Mouse (Mus musculus) NIH3T3 (cell line): ENCODE measurements around the gene Cyp8b1.

Experiments
- DNase-seq: peaks from one replicate; pipeline ENCODE4 v3.0.0-alpha.2; 2012; ENCODE audit warnings: low read depth

The Cyp8b1 gene

DNA sequence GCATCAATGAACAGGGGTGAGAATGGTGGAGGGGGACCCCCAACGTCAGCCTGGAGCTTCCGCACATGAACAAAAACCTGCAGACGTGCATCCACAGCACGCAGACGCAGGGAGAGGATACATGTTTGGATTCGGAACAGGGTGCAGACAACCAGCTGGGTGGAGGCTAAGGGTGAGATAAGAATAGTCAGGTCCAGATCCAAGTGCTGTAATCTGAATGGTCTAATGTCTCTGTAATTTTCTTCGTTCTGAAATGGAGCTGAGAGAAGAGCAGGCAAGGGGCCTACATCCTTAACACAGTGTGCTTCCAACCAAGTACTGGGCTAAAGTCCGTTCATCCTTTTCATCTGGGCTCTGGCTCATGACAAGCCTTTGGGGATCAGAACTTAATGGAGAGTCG lies 24.8 kb downstream of the Cyp8b1 start:
- DNase-seq = no peak

DNA sequence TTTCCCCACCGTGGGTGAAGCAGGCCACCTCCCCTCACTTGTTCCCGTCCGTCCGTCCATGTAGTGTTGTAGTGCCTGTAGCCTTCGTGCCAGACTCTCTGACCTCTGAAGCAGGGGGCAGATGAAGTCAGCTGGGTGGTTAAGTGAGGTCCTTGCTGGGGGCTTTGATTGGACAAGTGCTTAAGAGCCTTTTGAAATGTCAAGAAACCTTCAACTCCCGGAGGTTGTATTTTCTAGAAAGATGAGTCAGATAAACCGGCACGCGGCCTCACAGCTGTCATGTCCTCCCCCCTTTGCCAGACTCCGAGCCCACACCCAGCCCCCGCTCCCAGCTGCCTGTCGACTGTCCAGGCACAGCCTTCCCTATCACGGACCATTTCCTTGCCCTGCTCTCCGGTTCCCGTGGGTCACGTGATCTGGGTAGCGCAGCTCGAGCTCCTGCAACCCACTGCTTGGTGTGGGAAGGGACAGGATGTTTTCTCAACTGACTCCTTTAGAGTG lies 25.6 kb downstream of the Cyp8b1 start:
- DNase-seq = peak; percentile 67

DNA sequence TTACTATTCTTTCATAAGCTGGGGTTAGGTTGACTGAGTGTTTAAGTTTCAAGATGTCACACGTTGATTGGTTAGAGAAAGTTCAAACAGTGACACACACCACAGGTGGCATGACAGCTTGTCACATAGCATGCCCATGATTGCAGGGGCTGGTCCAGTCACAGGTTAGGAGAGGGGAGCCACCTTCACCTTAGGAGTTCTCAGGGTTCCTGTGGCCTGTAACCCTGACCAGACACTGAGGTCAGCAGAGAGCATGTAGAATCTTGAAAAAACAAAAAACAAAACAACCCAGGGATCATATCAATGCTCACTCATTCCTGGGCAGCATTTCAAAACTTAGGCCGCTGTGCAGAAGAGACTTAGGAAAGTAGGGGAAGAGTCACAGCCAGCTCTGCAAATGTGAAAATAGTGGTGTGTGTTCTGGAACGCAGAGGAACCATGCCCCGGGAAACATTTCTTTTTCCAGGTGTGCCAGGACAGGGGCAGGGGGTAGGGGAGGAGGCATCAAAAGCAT lies 26.1 kb downstream of the Cyp8b1 start:
- DNase-seq = peak; percentile 48

DNA sequence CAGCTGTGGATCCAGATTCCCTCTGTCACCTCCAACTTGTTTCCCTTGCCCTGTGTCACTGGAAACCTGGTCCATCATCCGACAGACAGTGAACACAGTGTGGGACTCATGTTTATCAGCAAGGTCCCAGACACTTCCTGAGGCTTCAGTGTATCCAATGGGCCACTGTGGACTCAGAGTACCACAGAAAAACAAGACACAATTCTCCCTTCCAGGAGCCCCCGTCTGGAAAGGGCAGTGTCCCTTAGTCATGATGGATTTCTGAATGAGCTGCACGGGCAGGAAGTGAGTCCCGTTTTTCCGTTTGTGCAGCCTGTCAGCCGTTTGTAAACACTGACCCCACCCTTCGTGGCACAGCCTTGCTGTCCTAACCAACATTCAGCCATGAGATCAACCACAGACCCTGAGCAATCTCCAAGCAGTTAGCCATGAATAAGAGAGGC lies 34.1 kb downstream of the Cyp8b1 start:
- no peak for DNase-seq

DNA sequence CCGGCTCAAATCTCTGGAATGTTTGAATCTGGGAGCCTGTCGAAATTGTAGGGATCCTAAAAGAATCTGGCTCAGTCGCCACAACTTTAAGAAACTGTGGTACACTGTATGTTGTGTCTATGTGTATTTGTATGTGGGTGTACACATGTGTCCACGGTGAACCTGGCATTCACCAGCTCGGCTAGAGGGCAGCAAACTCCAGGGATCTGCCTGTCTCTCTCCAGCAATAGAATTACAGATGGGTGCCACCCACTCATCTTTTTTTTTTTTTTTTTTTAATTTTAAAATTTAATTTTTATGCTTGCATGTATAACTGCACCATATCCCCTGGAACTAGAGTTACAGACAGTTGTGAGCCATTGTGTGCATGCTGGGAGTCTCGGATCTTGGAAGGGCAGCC lies 34.8 kb downstream of the Cyp8b1 start:
- DNase-seq = no peak

DNA sequence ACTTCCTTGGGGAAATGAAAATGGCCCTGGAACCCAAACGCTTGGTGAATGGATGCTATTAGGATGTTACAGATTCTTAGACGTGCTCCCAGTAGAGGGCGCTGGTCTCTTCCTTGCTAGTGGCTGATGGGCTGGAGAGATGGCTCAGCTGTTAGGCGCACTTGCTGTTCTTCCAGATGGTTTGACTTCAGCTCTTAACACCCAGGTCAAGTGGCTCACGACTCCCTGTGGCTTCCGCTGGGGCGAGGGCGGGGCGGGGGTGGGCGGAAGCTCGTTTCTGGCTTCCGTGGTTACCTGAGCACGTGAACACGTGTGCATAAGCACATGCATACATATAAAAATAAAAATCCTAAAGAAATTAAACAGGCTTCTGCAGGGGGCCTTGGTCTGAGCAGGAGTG lies 35.3 kb downstream of the Cyp8b1 start:
- DNase-seq = peak; percentile 45

DNA sequence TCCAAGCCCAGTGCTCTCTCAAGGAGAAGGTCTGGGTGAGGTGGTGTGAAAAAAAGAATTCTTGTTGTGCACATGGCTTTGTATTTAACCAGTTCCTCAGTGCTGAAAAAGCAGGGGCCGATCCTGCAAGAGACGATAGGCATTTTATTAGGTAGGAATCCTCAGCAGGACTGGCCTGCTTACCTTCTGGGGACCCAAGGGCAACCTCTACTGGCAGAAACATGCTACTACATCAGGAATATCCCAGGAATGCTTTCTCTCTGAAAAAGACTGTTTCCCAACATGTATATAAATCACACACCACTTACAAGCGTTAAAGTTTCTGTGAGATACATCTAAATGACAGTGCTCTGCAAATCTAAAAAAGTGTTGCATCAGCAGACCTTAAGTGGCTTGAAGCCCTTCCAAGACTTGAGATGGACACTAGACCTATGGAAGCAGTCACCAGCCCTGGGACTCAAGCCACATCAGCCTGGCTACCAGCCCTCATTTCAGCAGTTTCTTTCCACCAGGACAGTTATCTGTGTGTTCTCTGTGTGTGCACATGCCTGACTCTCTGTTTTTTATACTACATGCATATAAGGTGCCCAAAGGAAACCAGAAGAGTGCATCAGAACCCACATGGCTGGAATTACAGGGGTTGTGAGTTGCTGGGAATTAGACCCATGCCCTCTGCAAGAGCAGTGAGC lies 38.9 kb downstream of the Cyp8b1 start:
- DNase-seq = peak; percentile 86

DNA sequence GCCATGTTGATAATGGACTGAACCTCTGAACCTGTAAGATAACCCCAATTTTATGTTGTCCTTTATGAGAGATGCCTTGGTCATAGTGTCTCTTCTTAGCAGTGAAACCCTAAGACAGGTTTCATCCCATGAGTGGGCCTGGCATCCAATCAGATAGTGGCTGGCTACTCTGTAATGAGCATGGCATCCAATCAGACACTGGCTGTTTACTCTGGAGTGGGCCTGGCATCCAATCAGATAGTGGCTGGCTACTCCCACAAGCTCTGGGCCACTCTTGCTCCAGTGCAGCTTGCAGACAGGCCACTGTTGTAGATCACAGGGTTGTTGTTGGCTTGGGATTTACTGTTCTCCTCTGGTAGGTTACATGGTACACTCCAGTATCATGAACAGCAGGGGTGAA lies 42.5 kb downstream of the Cyp8b1 start:
- DNase-seq = no peak

DNA sequence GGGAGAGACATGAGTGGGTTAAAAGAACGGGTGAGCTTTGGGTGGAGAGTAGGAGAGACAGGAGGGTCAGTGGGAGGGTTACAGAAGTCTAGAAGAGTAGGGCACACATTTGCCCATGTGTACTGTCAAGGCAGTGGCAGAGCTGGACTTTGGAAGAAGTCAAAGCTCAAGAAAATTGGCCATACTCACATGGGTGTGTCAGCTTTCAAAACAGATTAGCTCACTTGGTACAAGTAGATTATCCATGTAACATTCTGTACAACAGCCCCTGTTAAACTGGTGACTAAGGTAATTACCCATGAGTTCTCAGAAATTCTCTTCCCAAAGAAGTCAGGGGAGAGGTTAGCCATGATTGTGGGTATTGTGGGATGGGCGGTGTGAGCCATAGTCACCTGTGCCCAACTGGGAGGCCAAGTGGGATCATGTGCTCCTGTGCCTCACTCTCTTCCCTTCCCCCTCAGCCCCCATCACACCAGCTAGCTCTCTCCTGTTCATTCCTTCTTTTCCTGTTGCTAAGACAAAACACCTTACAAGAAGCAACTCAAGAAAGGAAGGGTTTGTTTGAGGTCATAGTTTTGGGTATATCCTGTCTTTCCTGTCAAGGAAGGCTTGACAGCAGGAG lies 43.9 kb downstream of the Cyp8b1 start:
- DNase-seq = no peak

DNA sequence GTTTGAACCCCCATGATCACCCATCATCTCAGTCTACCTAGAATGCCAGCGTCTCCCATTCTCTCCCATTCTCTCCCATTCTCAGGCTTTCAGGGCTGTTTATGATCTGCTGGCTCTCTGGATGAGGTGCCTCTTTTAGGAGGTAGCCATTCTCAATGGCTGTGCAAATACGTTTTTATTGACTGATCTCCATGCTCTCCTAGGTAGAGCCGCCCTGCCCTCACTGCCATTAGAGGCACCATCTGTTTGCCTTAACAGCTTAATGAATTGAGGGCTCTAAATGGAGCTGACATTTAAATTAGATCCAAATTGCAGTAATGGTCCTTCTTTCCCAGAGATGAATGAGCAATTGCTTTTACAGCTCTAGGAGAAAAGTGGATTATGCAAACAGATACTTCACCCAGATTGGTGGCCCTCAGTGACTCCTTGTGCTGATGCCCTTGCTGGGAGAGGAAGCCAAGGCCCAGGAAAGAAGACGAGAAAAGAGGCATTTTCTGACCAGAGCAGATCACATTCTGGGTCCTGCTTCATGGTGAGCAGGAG lies 46.1 kb downstream of the Cyp8b1 start:
- no peak for DNase-seq

DNA sequence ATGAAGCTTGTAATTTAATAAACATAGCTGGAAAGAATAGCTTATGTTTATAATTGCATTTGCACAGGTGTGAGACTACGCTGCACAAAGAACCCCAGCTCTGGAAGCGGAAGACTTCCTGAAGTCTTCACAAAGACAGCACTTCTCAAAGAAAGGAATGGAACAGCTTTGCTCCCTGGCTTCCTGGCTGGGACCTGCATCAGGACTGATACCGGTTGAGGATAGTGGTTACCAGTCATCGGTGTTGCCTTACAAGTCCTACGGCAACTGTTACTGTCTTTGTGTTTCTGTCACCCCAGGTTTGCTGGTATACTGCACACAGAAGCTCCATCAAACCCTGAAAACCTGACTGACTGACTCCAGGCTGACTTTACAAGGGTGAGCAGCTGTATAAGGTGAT lies 46.7 kb downstream of the Cyp8b1 start:
- no peak for DNase-seq

DNA sequence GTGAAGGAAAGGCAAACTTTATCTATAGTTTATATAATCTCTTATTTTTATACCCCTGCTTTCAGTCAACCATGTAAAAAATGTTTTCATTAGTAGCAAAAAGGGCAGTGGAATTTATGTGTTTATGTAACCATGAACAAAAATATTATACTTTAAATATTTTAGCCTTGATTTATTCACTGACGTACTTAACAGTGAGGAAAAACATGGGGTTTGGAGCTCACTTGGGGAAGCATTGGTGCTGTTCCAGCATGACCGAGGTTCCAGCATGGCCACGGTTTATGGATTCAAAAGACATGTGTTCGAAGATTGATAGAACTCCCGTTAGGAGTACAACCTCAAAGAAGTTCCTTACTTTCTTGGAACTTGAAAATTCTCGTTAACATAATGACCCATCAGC lies 47.9 kb downstream of the Cyp8b1 start:
- DNase-seq = no peak

DNA sequence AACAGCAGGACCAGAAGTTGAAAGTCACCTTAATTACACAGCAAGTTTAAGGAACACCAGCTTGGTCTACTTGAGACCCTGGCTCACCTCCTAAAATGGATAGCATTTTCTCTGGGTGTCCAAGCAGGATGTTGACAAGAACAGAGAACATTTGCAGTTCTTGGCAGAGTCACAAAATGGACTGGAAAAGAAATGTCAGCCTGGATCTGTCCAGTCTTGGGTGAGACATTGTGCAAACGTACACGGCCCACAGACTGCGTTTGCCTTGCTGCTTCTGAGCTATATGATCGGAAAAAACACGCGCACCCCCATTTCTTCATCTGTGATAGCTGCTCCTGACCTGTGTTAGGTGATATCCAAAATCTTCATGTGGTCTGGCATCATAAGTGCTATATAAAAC lies 48.5 kb downstream of the Cyp8b1 start:
- DNase-seq = peak; percentile 25

DNA sequence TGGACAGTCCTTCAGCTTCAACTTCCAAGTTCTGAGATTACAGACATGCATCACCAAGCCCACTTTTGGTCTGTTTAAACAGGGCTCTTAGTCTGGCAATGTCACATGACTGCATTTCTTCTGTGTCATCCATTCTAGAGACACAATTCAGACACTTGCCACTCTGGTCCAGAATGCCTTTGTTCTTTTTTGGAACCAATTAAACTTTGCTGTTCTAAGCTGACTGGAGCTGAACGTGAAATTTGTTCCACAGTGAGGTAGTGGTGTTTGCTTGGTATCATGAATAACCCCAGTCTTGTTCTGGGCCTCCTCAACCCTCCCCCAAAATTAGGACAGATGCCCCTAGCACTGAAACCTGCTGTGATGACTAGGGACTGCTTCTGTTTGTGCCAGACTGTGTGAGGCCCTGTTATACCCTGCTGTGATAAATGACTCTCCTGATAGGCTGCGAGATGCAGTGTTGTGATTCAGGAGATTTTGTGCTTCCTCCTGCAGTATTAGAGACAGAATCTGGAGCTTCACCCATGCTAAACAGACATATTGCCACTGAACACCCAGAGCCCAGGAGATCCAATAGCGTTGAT lies 50.6 kb downstream of the Cyp8b1 start:
- no peak for DNase-seq

DNA sequence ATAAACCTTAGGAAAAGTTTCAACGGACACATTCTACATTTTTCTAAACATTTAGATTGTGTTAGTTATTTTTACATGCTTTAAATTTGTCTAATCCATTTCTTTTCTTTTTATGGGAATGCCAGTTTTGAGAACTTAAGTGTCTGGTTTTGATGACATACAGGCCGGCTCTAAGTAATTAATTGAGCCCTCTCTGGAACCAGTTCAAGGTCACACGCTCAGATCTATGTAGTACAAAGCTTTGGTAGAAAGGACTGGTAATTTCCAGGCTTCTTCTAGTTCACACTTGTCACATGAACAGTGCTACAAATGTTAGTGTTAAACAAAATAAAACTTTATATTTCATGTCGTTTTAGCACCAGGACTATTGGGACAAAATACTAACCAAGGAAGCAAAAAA lies 51.3 kb downstream of the Cyp8b1 start:
- DNase-seq = no peak
